Mouse (Mus musculus) fibroblast of lung, adult 2 months (primary cell): ENCODE measurements around the gene Akap7.

ENCODE experiments used
- DNase-seq: peaks from one replicate; pipeline ENCODE4 v3.0.0-alpha.2; 2011; ENCODE audit warnings: low read depth

Akap7 gene

DNA sequence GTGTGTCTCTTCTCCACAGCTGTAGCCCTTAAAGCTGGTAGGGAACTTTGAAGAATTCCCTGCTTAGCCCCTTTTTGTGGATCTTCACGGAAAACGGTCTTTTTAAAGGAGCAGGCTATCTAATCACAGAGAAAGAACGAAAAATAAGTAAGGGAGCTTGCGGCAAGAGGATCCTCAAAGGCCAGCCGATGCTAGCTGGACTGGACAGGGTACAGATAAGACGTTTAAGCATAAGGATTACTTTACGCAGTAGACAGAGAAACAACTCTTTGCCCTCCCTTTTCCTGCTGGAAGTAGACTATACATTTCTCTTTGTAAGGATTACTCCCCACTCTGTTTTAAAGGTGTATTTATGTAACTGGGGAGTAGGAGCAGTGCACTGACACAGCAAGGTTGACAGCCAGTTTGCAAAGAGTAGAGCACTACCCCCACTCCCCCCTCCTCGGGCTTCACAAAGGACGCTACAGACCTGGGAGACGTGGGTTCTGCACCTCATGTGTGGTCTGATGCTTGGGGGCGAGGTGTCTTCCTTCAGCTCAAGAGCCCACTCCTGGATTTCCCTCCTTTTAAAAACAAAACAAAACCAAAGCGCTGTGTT is 9.9 kb downstream of the Akap7 start:
- DNase-seq: no peak

DNA sequence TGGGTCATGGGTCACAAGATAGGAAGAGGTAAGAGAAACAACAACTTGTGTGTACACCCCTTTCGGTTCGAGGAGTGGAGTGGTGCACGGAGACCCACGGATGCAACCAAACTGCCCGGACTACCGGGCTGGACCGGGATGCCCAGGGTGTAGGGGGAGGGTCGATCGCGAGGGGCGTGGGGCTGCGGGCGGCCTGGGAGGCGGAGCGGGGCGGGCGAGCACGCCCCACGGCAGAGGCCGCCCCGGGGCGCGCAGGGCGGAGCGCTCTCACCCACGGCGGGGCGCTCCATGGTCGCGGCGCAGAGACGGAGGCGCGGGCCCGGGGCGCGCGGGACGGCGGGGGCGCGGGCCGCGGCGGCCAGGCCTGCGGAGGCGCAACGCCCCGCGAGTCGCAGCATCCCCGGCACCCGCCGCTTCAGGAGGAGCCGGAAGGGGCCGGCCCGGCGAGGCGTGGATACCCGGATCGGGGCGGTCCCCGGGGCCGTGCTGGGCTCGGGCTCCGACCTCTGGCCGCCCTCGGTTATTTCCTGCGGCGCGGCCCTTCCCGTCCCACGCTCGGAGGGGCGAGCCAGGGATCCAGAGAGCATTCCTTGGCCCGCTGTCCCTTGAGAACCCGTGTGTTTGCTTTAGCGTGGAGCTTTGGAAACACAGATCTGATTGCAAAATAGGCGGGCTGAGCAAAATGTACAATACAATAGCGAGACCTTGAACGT is 10.9 kb downstream of the Akap7 start:
- DNase-seq: peak; percentile 73

DNA sequence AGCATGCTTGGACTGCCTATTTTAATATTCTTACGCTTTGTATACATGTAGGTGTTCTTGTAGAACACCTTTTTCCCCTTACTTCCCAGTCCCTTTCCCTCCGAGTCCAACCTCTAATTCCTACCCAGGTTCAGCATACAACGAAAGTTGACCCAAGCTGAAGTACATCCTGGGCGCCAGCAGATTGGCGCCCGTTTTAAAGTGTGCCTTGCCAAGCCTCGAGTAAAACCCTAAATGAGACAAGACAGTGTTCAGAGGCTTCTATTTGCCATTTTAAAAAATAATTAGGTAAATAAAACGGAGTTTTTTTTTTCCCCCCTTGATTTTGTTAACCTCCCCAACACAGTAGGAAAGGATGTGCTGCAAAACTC is 11.4 kb downstream of the Akap7 start:
- no peak for DNase-seq

DNA sequence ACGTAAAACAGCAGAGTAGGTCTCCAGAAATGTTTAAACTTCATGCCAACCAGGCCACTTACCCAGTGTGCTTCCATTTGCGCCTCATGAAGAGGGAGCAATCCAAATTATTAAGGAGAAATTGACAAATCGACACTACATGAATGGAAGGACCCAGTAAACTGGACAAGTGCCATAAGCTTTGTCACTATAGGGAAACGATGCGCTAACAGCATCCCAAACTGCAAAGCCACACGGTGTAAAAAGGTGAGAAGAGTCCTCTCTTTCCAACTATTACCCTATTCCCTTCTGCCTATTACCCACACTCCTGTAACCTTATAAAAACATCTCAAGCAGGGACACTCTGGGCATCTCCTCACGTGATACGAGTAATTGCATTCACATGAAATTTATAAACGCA is 11.8 kb downstream of the Akap7 start:
- no peak for DNase-seq

DNA sequence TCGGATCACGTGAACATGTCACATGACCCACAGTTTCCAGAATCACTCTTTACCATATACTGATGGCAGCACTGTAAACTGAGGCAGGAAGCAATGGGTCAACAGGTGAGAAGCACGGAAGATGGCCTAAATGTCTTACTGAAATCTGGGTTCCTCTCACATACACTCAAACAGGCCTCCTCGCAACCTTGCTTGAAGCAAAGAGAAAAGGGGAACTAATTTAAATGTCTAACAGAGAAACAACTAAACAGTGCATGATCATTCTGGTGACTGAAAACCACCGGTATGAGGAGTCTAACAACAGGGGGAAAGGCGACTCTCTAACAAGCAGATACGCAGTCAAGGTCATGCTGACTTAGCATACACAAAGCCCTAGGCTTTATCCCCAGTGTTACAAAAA is 12.7 kb downstream of the Akap7 start:
- no peak for DNase-seq

DNA sequence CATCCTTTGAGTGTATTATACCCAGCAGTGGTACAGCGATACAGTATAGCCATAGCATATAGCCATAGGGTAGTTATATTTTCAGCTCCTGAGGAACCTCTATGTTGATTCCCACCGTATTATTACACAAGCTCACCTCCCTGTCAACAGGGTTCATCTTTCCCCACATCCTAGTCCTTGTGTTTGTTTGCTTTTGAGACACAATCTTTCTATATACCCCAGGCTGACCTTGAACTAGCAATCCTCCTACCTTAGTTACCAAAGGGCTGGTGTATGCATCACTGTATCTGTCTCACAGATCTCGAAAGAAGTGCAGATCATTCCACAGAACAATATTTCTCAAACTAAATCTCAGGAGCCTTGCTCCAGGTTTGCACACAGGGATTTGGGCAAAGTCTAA is 13.9 kb downstream of the Akap7 start:
- DNase-seq: no peak

DNA sequence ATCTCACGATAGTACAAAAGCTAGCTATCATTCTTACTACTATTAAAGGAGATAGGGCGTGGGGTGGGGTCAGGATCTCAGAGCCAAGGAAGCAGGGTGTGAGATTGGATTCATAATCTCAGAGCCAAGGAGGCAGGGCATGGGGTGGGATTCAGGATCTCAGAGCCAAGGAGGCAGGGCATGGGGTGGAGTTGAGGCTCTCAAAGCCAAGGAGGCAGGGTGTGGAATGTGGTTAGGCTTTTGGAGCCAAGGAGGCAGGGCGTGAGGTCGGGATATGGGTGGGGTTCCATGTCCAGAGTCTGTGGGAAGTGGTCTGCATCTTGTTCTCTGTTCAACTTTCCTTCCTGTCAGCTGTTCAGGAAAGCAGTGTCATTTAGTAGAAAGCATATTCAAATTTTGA is 16.6 kb downstream of the Akap7 start:
- DNase-seq: no peak

DNA sequence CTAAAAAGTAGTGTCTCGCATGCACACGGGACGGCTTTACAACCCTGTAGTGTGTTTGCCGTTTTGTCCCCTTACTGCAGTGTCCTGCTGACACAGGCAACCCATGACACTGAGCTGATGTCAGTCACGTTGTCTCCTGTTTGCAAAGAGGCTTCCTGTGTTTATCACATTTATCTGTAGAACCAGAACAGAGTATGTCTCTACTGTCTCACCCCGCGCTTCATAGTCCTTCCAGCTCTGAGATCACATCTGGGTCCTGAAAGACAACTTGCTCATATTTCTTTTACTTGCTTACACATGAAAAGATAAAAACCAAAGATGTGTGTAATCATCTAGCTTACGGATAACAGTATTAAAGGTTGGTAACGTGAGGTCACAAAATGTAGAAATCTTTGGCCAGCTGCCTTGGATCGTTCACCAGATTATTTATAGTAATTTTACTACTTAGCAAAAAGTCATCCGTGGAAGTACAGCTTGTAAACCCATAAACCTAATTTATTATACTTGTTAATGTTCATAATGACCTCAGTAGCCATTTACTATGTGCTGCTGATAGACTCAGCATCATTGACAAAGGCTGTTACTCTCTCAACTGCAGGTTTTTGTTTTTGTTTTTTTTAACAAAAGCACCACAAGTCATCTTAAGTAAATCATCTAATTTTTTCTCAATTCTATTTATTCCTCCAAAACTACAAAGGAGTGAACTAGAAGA is 22.4 kb downstream of the Akap7 start:
- no peak for DNase-seq

DNA sequence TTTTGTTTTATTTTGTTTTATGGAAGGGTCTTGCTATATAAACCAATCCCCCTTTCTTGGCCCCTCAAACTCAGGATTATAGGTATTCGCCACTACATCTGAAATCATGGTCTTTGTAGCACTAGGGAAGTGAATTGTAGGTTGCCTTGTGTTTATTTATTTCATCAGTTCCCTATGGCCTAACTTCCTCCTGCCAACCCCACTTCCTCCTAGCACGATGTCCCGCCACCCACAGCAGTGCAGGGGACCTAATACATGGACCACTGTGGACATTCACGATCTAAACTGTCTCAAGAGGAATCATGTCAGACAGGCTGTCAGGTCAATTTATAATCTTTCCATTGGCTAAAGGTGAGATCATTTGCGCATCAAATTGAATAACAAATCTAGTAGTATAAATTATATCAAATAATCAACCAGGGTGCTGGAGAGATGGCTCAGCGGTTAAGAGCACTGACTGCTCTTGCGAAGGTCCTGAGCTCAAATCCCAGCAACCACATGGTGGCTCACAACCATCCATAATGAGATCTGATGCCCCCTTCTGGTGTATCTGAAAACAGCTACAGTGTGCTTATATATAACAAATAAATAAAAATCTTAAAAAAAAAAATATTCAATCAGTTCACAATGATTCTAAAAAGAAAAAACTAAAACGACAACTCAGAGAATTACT is 23.1 kb downstream of the Akap7 start:
- no peak for DNase-seq

DNA sequence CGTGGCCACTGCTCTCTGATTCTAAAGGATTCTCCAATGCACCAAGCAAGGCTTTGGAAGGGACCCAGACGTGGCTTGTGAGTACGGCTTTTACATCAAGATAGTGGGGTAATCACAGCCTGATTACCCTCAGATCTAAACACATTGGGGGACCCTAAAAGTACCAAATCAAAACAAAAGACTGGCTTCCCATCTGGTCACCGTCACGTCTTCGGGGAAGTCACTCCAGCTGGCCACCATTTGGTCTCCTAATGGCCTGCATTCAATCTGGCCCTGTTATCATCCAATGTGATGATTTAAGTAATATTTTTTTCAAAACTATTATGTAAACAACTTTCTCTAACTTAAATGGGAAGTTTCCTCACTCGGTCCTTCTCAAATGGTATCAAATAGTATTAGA is 24.3 kb downstream of the Akap7 start:
- no peak for DNase-seq

DNA sequence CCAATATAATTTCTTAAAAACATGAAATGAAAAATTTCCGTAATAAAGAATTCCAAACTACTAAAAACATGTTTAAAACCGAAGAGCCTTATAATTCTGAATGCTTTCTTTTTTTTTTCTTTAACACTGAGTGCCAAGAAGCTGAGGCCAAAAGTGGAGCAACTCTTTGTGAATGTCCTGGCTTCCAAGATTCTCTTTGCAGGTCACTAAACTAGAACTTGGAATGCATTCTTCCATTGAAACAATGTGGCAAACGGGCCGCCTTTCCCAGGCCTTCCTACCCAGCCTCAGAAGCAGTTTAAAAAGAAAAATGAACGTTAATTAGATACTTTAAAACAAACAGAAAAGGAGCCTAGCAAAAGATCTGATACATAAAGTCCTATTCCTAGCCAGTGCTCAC is 27.5 kb downstream of the Akap7 start:
- DNase-seq: no peak

DNA sequence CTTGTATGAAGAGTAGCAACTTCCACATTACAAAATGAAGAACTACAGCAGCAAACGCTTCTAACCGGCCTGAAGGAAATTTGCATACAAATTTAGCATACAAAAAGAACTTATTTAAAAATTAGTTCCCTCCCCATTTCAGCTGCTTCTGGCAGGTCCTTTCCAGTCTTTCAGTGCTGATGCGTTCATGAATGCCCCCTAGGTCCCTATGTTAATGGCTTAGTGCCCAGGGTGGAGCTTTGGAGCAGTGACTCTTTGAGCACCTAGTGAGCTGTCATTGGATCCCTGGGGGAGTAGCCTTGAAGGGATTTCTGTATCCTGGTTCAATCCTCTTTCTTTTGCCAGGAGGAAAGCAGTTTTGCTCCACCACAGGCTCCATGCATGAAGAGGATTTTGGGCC is 28.3 kb downstream of the Akap7 start:
- no peak for DNase-seq

DNA sequence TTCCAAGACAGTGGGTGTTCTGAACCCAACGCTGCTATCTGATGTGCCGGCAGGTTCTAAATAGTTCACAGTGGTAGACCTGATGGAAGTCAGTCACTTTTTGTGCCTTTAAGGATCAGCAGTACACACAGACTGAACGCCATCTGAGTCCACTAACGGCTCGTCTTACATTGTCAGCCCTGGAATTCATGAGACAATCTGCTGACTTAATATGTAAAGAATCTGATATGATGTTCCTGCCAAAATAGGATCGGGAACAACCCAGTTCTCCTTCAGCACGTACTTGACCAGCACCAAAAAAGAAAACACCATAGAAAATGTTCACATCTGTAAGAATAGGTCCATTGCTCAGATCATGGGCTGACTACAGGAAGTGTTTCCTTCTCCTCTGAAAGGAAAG is 32.2 kb downstream of the Akap7 start:
- DNase-seq: no peak

DNA sequence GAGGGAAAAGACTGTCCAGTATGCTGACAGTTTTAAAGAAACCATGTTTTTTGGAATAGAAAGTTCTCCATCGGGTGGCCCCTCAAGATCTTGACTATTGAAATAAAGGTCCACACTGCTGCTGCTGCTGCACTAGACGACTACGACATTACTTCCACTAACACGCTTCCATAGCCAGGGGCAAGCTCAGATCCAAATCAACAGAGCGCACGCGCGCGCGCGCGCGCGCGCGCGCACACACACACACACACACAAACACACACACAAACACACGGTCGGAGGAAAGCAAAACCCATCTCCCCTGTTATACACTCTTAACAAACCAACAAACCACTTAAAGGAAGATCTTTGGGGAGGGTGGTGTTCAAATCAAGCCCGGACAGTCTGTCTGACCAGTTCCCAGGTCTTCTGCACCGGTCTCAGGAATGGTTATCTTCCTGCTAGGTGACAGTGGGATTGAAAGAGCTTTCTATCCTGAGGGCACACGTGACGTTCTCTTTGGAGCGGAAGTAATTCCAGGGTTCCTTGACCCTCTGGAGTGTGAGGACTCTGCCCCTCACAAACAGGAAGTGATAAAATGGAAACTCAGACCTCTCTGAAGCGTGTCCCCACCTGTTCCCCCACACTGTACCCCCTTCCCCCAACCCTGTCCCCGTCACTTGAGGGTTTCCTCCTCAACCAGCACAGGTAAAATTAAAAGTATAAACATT is 32.9 kb downstream of the Akap7 start:
- DNase-seq: no peak

DNA sequence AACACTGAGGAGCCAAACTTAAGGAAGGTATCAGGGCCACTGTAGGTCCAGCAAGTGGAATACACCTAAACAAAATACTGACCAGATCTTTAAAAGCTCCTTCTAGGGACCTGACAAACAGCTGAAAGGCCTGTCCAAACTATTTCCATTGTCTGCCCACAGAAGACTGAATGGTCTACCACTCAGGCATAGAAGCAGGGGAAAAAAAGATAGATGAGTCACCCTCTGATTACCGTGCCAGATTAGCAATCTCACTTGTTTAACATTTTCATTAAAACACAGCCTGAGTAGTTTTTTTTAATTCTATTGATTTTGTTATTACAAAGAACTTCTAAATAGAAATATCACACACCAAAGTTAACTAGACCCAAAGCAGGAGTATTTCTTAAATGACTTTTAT is 33.9 kb downstream of the Akap7 start:
- no peak for DNase-seq

DNA sequence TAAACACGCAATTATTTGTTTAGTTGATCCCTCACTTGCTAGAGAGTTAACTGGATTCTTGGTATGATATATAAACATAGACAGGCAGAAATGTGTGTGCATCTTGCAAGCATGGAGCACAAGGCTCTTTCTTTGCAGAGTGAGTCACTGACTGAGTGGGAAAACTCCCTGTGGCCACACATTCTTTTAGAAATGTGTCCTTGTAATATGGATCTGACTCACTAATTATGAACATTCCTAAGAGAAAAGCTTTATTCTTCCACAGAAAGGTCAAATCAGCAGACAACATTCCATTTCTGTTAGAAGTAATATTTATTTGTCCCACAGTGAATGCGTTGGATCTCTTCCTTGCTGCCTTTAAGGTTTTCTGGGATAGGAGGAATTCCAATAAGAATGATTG is 35.9 kb downstream of the Akap7 start:
- peak; percentile 81 for DNase-seq

DNA sequence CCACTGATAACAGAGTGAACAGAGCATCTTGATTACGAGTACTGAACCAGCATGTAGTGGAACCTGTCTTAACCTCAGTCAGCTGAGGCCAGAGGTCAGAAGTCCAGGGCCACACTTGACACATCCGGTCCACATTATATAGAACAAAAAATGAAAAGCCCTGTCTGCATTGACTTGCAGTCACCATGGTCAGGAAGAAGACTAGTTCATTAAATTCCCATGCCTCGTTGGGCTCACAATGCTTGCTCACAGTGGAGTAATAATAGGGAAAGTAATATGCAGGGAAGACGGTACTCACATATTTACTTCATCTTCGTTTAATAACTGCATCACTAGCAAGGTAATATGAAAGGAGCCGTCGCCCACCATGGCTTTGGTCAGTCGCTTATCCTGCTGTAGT is 36.5 kb downstream of the Akap7 start:
- no peak for DNase-seq

DNA sequence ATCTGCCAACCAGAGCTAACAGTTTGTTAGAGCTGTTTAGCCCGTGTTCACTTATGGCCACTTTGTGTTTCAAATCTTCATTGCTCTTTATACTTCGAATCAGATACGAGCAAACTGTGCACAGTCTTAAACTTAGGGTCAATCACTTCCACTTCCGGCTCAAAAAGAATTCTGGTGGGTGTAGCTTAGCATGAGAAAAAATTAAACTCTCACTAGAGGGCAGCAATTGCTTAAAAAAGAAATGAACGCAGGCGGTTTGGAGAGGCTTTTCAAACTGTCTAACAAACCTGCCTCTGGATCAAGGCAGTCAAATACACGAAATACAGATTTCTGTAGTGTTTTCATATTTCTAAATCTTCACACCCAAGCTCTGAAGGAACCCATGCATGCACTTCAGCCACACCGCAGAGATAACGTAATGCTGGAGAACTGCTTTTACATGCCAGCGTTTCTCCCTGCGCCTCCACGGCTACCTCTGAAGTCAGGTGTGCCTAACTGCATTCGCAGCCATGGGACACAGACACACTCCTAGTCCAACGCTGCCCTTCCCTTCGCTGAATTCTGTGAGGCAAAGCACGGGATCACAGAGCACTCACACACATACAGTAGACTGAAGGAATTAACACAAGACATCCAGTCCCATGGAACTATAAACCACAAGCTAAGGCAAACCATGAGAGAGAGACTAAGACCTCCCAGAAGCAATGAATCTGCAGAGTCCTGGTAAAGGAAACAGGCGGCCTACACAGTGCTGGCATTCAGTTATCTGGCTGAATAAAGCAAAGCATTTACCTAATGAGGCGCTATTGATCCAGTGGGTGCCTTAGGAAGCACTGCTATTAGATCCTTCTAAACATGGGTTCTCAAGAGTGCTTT is 39.0 kb downstream of the Akap7 start:
- no peak for DNase-seq

DNA sequence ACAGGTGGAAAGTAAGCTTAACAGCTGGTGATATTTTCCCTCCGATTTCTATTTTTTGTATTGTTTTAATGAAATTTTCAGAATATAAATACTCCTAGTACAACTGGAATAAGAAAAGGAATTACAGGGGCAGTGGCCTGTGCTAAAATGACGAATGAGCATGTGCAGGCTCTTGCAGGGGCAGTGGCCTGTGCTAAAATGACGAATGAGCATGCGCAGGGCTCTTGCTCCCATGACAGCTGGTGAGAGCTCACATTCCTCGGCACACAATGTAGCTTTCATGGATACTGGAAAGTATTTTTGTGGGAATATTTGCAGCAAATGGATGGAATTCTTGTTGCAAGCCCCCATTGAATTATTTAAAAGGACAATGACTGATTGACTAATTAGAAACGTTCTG is 46.5 kb downstream of the Akap7 start:
- DNase-seq: no peak

DNA sequence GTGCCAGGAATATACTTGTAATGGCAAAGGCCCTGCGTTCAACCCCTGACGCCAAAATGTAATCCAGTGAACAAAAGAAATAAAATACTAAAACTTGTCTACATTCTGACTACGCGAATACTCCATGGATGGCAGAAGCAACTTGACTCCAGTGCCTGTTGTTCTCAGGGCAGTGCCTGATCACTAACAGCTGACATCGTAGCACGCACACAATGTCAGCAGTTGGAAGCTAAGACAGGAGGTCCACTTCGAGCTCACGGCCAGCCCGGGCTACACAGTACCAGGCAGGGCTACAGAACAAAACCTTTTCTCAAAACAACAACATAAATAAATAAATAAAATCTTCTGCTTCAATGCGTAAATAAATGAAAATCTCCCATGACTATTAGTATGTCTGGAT is 46.9 kb downstream of the Akap7 start:
- DNase-seq: no peak

DNA sequence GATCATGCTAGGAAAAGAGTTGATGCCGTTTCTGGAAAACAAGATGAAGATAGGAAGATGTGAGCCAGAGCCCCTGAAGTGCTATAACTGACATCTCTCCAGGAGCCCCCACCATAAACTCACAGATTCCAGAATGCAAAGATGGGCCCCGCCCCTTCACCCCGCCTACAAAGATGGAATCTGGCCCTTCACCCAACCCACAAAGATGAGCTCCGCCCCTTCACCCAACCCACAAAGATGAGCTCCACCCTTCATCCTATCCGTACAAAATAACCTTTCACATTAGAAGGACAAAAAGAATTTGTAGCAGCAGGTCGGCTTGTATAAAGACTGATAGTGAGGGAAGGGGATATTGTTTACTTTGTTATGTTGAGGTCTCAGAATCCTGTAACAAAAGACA is 49.5 kb downstream of the Akap7 start:
- no peak for DNase-seq

DNA sequence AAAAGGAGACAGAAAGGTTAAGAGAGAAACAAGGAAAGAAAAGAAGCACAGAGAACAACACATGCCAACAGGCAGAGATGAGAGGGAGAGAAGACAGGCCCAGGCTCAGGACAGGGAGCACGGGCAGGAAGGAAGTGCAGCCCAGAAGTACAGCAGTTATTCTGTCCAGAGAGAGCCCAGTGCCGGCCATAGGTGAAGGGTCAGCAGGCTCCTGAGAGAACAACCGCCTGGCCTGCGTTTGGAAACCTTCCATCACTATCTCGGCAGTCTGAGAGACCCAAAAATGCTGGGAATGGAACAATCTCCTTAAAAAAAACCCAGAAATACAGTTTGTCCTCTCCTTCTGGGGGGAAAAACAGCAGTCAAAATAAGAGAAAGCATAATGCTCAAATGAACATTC is 50.2 kb downstream of the Akap7 start:
- DNase-seq: no peak
